Mouse (Mus musculus): ENCODE data around the gene Sept3.

- TF ChIP-seq GATA1 (IDR thresholded peaks at IDR 0.05; ENCODE audit: low read length) (no peak), TAL1 (IDR thresholded peaks at IDR 0.05; ENCODE audit: low read length) (no peak)
These were observed 66.4 kb downstream of the Sept3 start for GRCm38 (mm10) chr15:82341036-82341501.
